Mouse (Mus musculus) liver, adult 2 months (tissue): ENCODE results near the gene Best1.

Source experiments
- CTCF ChIP-seq: fragments of 200-500 bp; IDR thresholded peaks from 2 replicates; pipeline ENCODE4 v1.5.1; 2011; ENCODE audit warnings: low read depth, low read length, control low read depth
- POLR2A ChIP-seq: fragments of 200-500 bp; IDR thresholded peaks from 2 replicates; pipeline ENCODE4 v1.6.1; 2011; ENCODE audit warnings: low read length, control low read depth; ENCODE audit not compliant: insufficient read depth; ENCODE audit errors: extremely low read depth

DNA sequence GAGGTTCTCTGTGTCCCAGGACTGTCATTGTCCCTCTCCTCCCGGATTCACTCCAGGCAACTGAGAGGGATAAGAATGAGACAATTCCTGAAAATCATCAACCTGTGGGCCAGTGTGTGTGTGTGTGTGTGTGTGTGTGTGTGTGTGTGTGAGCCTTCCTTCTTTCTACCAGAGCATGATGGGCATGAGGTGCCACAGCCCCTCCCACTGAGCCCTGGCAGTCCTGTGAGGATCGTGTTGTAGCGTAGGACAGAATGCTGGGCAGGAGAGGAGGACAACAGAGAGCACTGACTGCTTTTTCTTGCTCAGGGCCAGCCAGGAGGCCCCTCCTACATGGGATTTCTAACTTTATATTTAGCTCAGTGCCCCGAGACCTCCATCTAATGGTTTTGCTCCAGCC, 41.4 kb upstream of the Best1 start:
- TF ChIP-seq CTCF (no peak), POLR2A (no peak)
